Mouse (Mus musculus) thymus, adult 2 months (tissue): ENCODE data around the gene Gltpd2. TPM values are rescaled to one million over a fixed set of nuclear protein-coding genes. Genes with fewer than 3 reads are reported as not detected.
A peak's percentile ranks its signal among the peaks of the same experiment; 100 is the strongest.
"Not testable (repeated sequence)": the region's sequence is repeated elsewhere in the genome, so short reads cannot be mapped to it uniquely, and the experiment has no call there.

Experiments used
- DNase-seq: peaks from one replicate; pipeline ENCODE4 v3.0.0; 2021
- H3K27ac ChIP-seq: fragments of 200-500 bp; 2 replicates; pipeline ENCODE4 v1.5.1; 2012; ENCODE audit warnings: low read length, control low read depth; ENCODE audit not compliant: control insufficient read depth, insufficient read depth
- H3K27me3 ChIP-seq: fragments of 200-500 bp; 2 replicates; pipeline ENCODE4 v1.6.1; 2012; ENCODE audit warnings: mild to moderate bottlenecking, low read length, moderate library complexity, mixed read lengths; ENCODE audit not compliant: control insufficient read depth, insufficient read depth
- H3K36me3 ChIP-seq: fragments of 200-500 bp; 2 replicates; pipeline ENCODE4 v1.6.1; 2012; ENCODE audit warnings: mild to moderate bottlenecking, low read length, moderate library complexity; ENCODE audit not compliant: control insufficient read depth, insufficient read depth
- H3K4me1 ChIP-seq: fragments of 200-500 bp; replicated peaks from 2 replicates; pipeline ENCODE4 v1.6.1; 2012; ENCODE audit warnings: low read length; ENCODE audit not compliant: control insufficient read depth, insufficient read depth
- H3K4me3 ChIP-seq: fragments of 200-500 bp; 2 replicates; pipeline ENCODE4 v1.5.1; 2012; ENCODE audit warnings: mild to moderate bottlenecking, low read length, control low read depth, moderate library complexity; ENCODE audit not compliant: control insufficient read depth, insufficient read depth
- CTCF ChIP-seq: fragments of 200-500 bp; IDR thresholded peaks from 2 replicates; pipeline ENCODE4 v1.5.1; 2012; ENCODE audit warnings: mild to moderate bottlenecking, control low read depth, low read length, moderate library complexity, borderline replicate concordance; ENCODE audit not compliant: control insufficient read depth, poor library complexity, insufficient read depth; ENCODE audit errors: extremely low read depth
- POLR2A ChIP-seq: fragments of 200-500 bp; IDR thresholded peaks from 2 replicates; pipeline ENCODE4 v1.6.1; 2012; ENCODE audit warnings: mild to moderate bottlenecking, low read length, control low read depth, moderate library complexity; ENCODE audit not compliant: control insufficient read depth, poor library complexity, insufficient read depth; ENCODE audit errors: extremely low read depth
- WGBS: fragments of 180-500 bp; shearing (Covaris S2); methylation state at CpG from one replicate; pipeline ENCODE4 v1.1.7; 2018; 5-methylcytosine and 5-hydroxymethylcytosine counted together
- polyA plus RNA-seq: library from polyadenylated mRNA; depleted of rRNA; stranded (reverse); fragments of >200 nt; gene quantifications from 2 replicates; pipeline ENCODE4 v1.2.3, GENCODE M21; 2012

Gltpd2 gene
- polyA plus RNA-seq, 1 experiment: 0.22 TPM

- 84% methylated on average over 11 of the region's 11 CpGs for WGBS
- no peak for DNase-seq
- peak overlapping the region; percentile 45; the same call in 1 of the 2 replicates for H3K27ac ChIP-seq
- H3K4me1 ChIP-seq: peaks cover 5% of the 10 kb centered on the region
- no peaks in the 10 kb centered on the region for H3K27me3 ChIP-seq
- no peaks in the 10 kb centered on the region for H3K36me3 ChIP-seq
- no peak for TF ChIP-seq POLR2A
- TF ChIP-seq CTCF: no peak
- no peak overlapping the region for H3K4me3 ChIP-seq
These were observed 5.5 kb upstream of the Gltpd2 start for GRCm38 (mm10) chr11:70513520-70513919.

DNA sequence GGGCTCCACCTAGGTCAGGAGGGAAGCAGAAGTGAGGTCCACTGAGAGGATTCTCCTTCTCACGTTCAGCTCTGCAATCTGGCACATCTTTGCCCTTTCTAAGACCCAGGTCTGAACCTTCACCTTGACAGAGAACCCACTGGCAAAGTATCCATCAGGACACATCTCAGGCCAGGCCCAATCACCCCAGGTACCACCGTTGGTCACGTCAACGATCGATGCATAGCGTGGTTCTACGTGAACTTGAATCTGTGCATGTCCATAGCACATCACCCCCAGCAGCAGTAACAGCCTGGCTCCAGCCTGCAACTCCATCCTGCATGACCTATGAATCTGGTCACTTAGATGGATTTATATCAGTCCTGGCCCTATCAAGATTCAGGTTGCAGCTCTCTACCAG is 4.7 kb upstream of the Gltpd2 start, which contains the start of gene Vmo1:
Vmo1 (minus strand) TSS at position 329 of the 400 bp plus-strand sequence.
- no peak for TF ChIP-seq POLR2A
- TF ChIP-seq CTCF: no peak
- H3K4me3 ChIP-seq: no peak within 1 kb of the TSS
- H3K36me3 ChIP-seq: no peaks in the 10 kb centered on the region
- peaks cover 5% of the 10 kb centered on the region for H3K4me1 ChIP-seq
- DNase-seq: no peak
- no peaks in the 10 kb centered on the region for H3K27me3 ChIP-seq
- peak within 1 kb of the TSS; percentile 45; the same call in 1 of the 2 replicates for H3K27ac ChIP-seq
- WGBS: 90% methylated on average over 7 of the region's 7 CpGs

DNA sequence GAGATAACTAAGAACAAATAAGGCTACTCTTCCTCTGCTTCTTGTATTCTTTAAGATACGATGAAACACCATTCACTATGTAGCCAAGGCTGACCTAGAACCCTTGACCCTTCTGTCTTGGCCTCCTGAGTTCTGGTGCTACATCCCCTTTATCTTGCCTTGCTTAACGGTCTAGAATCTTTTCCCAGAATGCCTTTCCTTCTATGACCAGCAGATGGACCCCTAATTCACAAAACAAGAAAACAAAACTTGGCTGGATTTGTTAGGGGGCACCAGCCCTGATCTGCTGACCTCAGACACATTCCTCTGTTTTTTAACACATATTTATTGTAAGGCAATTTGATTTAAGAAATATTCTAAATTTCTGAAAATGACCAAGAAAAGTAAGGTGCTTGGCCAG is 2.6 kb upstream of the Gltpd2 start:
- DNase-seq: peak; percentile 45
- H3K27ac ChIP-seq: no peak overlapping the region
- no peaks in the 10 kb centered on the region for H3K4me1 ChIP-seq
- TF ChIP-seq CTCF (no peak), POLR2A (no peak)
- no peaks in the 10 kb centered on the region for H3K27me3 ChIP-seq
- H3K4me3 ChIP-seq: no peak overlapping the region
- WGBS: 36% methylated on average over 2 of the region's 2 CpGs
- no peaks in the 10 kb centered on the region for H3K36me3 ChIP-seq

DNA sequence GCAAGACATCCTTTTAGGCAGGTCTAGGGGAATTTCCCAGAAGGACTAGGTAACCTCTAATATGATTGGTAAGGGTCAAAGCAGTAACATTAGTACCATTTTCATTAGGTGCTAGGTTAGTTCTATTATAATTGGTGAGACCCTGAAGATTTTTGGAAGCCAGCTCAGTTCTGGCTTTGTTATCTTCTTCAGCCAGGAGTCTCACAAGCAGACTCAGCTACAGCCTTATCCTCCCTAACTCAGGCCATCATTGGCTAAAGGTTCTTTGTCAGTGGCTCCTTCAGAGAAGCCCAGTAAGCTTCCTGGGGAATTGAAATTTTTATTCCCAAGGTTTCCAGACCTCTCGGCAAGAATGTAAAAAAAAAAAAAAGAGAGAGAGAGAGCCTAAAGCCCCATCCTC is 560 bp upstream of the Gltpd2 start:
- no peak overlapping the region for H3K27ac ChIP-seq
- no peak overlapping the region for H3K4me3 ChIP-seq
- WGBS: 96% methylated on average over 1 of the region's 1 CpGs
- H3K4me1 ChIP-seq: no peaks in the 10 kb centered on the region
- H3K36me3 ChIP-seq: no peaks in the 10 kb centered on the region
- no peaks in the 10 kb centered on the region for H3K27me3 ChIP-seq
- no peak for DNase-seq
- TF ChIP-seq CTCF (no peak), POLR2A (no peak)

DNA sequence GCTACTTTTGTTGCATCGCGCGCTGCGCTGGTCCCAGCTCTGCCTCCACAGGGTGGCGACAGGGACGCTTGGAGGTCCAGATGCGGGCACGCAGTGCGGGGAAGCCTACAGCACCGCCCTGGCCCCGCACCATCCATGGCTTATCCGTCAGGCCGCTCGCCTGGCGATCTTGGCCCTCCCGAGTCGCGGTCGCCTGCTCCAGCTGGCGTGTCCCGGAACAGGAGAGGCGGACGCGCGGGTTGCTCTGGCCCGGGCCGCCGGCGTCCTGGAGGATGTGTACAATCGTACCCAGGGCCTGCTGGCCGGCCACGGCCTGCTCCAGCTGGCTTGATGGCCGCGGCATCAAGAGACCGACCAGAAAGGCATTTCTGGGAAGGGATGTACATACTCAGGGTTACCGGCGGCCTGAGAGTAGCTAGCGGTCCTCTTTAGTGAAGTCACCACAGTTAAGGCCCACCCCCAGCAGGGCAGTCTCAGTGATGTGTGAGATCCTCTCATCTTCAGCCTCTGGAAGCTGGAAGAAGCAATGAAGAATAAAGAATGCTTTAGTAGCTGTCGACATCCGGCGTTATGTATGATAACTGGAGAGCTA is 1.3 kb downstream of the Gltpd2 start:
- no peak for TF ChIP-seq CTCF
- no peak for TF ChIP-seq POLR2A
- H3K4me3 ChIP-seq: no peak overlapping the region; the same call in 1 of the 2 replicates
- no peak for DNase-seq
- no peaks in the 10 kb centered on the region for H3K27me3 ChIP-seq
- no peak overlapping the region for H3K27ac ChIP-seq
- 88% methylated on average over 41 of the region's 41 CpGs for WGBS
- H3K36me3 ChIP-seq: no peaks in the 10 kb centered on the region
- no peaks in the 10 kb centered on the region for H3K4me1 ChIP-seq

DNA sequence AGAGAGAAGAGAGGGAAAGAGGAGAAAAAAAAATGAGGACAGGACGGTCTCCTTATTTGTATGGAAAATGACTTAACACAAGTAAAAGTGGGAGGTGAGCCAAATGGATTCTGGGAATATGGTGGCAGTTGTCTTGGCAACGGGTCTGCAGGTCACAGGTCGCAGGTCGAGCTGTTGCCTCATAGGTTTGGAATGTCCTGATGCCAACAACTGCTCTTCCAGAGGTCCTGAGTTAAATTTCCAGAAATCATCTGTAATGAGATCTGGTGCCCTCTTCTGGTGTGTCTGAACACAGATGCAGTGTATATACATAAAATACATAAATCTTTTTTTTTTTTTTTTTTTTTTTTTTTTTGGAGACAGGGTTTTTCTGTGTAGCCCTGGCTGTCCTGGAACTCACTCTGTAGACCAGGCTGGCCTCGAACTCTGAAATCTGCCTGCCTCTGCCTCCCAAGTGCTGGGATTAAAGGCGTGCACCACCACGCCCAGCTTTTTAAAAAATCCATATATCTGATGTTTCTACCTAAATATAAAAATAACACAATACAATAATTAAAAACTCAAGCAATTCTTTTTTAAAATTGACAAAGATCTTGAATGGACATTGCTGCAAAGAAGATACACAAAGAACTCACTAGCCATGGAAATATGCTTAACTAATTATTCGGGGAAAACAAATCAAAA is 4.5 kb downstream of the Gltpd2 start:
- H3K36me3 ChIP-seq: peaks cover 22% of the 10 kb centered on the region
- H3K27ac ChIP-seq, H3K27me3 ChIP-seq, H3K4me1 ChIP-seq, DNase-seq, H3K4me3 ChIP-seq: not testable (repeated sequence)
- 95% methylated on average over 8 of the region's 8 CpGs for WGBS
